Comparison of ENCODE assay signal across 12 mouse cellular contexts in the genomic region with DNA sequence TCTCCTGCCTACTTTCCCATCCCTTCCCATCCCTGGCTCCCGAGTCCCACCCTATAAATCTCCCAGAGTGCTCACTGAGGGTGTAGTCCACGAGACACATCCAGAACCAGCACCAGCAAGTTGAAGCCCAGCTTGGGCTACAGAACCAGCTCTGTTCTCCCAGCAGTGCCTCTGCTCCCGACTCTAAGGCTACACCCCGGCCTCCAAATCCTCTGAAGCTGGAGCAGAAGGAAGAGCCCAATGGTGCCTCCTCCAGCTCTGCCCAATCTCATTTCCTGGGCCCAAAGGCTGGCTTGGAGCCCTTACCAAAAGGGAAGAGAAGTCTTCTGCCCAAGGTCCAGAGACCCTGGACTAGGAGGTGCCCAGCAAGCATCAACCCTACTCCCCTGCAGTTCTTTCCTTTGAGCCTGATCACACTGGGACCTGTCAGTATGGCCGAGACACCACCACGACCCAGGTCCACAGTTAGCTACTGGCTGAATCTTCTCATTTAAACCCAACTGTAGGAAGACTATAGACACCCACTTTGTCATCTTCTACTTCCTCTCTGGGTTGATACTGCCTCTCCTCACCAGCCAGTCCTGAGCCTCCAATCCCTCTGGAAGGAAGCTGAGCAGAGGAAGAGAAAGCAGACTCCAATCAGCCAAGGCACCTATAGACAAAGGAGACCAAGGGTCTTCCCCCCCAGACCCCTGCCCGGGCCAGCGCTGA. TPM values are rescaled to one million over a fixed set of nuclear protein-coding genes. Genes with fewer than 3 reads are reported as not detected.
DNase-seq lines count a peak whose midpoint lies in the region; ATAC-seq and TF ChIP-seq lines count a peak whose summit lies in the region.
"Had no signal": no experiment of that assay in that cellular context is flagged by ENCODE, and none has a peak within 500 bp of the region (broad histone marks: within the 10 kb centered on the region; RNA-seq: fewer than 3 reads in every experiment).

No protein-coding gene starts in this region.

- H3K4me1 ChIP-seq in forebrain, embryonic 10.5 days, result peaks cover 87% of the 10 kb centered on the region
- H3K4me1 ChIP-seq in forebrain, embryonic 13.5 days, result peaks cover 76% of the 10 kb centered on the region
- H3K4me1 ChIP-seq in intestine, embryonic 16.5 days (ENCODE audit: control insufficient read depth, insufficient read depth, low read length), result peaks cover 72% of the 10 kb centered on the region
- peaks cover 29% of the 10 kb centered on the region for H3K4me1 ChIP-seq in intestine, postnatal 0 days (replicated peaks; ENCODE audit: control insufficient read depth, insufficient read depth, low read length)
- H3K4me1 ChIP-seq in megakaryocyte, embryonic 14.5 days, result peaks cover 100% of the 10 kb centered on the region
- peaks cover 54% of the 10 kb centered on the region for H3K4me1 ChIP-seq in liver, postnatal 0 days (ENCODE audit: insufficient read depth)

- no peak for DNase-seq in forebrain, embryonic 10.5 days (ENCODE audit: extremely low spot score, low spot score)
- DNase-seq in liver, postnatal 0 days, result no peak
- DNase-seq: lung, adult 2 months; right cerebral cortex, postnatal 25 days; thymus, postnatal 25 days had no signal

- ATAC-seq in forebrain, embryonic 13.5 days, result no peak
- ATAC-seq in intestine, embryonic 16.5 days, result no peak
- ATAC-seq in intestine, postnatal 0 days, result no peak
- no peak for ATAC-seq in megakaryocyte, adult 5-6 weeks (ENCODE audit: poor library complexity, severe bottlenecking)
- no peak for ATAC-seq in liver, postnatal 0 days
- no peak for ATAC-seq in erythroblast, adult 5-6 weeks (replicated peaks; ENCODE audit: low FRiP score, poor library complexity, severe bottlenecking)

- 90% methylated on average over 8 of the region's 8 CpGs for WGBS in forebrain, embryonic 10.5 days
- whole genome bisulfite sequencing in forebrain, embryonic 13.5 days, result 89% methylated on average over 8 of the region's 8 CpGs
- WGBS in intestine, embryonic 16.5 days, result 82% methylated on average over 8 of the region's 8 CpGs
- WGBS in intestine, postnatal 0 days, result 82% methylated on average over 8 of the region's 8 CpGs
- WGBS in liver, postnatal 0 days (ENCODE audit: insufficient replicate concordance), result 72% methylated on average over 8 of the region's 8 CpGs

- H3K27me3 ChIP-seq in forebrain, embryonic 10.5 days (ENCODE audit: poor library complexity, severe bottlenecking), result peaks cover 32% of the 10 kb centered on the region
- H3K27me3 ChIP-seq in forebrain, embryonic 13.5 days, result no peaks in the 10 kb centered on the region
- no peaks in the 10 kb centered on the region for H3K27me3 ChIP-seq in intestine, embryonic 16.5 days (replicated peaks; ENCODE audit: control insufficient read depth, insufficient read depth, low read length)
- no peaks in the 10 kb centered on the region for H3K27me3 ChIP-seq in intestine, postnatal 0 days (replicated peaks; ENCODE audit: control insufficient read depth, insufficient read depth, low read length)
- H3K27me3 ChIP-seq in megakaryocyte, embryonic 14.5 days (replicated peaks), result no peaks in the 10 kb centered on the region
- no peaks in the 10 kb centered on the region for H3K27me3 ChIP-seq in liver, postnatal 0 days (ENCODE audit: insufficient read depth, low read length)

- H3K36me3 ChIP-seq in forebrain, embryonic 10.5 days (replicated peaks), result peaks cover 14% of the 10 kb centered on the region
- H3K36me3 ChIP-seq in forebrain, embryonic 13.5 days (ENCODE audit: poor library complexity, severe bottlenecking), result peaks cover 45% of the 10 kb centered on the region; the same call in 1 of the 2 replicates
- H3K36me3 ChIP-seq in intestine, embryonic 16.5 days (ENCODE audit: control insufficient read depth, insufficient read depth, low read length), result no peaks in the 10 kb centered on the region
- peaks cover 7% of the 10 kb centered on the region; the same call in 1 of the 2 replicates for H3K36me3 ChIP-seq in intestine, postnatal 0 days (ENCODE audit: control insufficient read depth, insufficient read depth)
- H3K36me3 ChIP-seq in megakaryocyte, embryonic 14.5 days (replicated peaks; ENCODE audit: low read length), result peaks cover 95% of the 10 kb centered on the region
- no peaks in the 10 kb centered on the region for H3K36me3 ChIP-seq in liver, postnatal 0 days (replicated peaks; ENCODE audit: insufficient read depth, low read length)

- H3K9ac ChIP-seq in forebrain, embryonic 13.5 days, result no peak overlapping the region
- H3K9ac ChIP-seq in intestine, embryonic 16.5 days (ENCODE audit: low read depth, low read length), result peak overlapping the region; percentile 30; the same call in 1 of the 2 replicates
- H3K9ac ChIP-seq in intestine, postnatal 0 days (ENCODE audit: low read depth, low read length), result no peak overlapping the region
- H3K9ac ChIP-seq in liver, postnatal 0 days (replicated peaks), result 0 out of 2 replicates have a peak overlapping the region, but pooled peaks have one; percentile 5

- no peak for TF ChIP-seq CTCF in intestine, postnatal 0 days (IDR thresholded peaks at IDR 0.05; ENCODE audit: low read depth)
- no peak for TF ChIP-seq CTCF in liver, postnatal 0 days (IDR thresholded peaks at IDR 0.05; ENCODE audit: low read depth)

- no peaks in the 10 kb centered on the region for H3K9me3 ChIP-seq in forebrain, embryonic 10.5 days
- H3K9me3 ChIP-seq in forebrain, embryonic 13.5 days (replicated peaks), result no peaks in the 10 kb centered on the region
- no peaks in the 10 kb centered on the region for H3K9me3 ChIP-seq in intestine, embryonic 16.5 days (ENCODE audit: control insufficient read depth, low read length)
- H3K9me3 ChIP-seq in intestine, postnatal 0 days (ENCODE audit: control insufficient read depth), result no peaks in the 10 kb centered on the region
- H3K9me3 ChIP-seq in megakaryocyte, embryonic 14.5 days, result no peaks in the 10 kb centered on the region
- H3K9me3 ChIP-seq in liver, postnatal 0 days (ENCODE audit: low read length), result no peaks in the 10 kb centered on the region

- H3K4me3 ChIP-seq in forebrain, embryonic 10.5 days, result no peak overlapping the region
- H3K4me3 ChIP-seq in forebrain, embryonic 13.5 days, result no peak overlapping the region
- H3K4me3 ChIP-seq in intestine, embryonic 16.5 days (ENCODE audit: low read length), result no peak overlapping the region
- H3K4me3 ChIP-seq in intestine, postnatal 0 days (ENCODE audit: low read depth, low read length), result no peak overlapping the region
- peak overlapping the region; percentile 83 for H3K4me3 ChIP-seq in megakaryocyte, embryonic 14.5 days (replicated peaks)
- no peak overlapping the region for H3K4me3 ChIP-seq in liver, postnatal 0 days (ENCODE audit: low read depth, low read length)

- H3K27ac ChIP-seq in forebrain, embryonic 10.5 days, result peak overlapping the region; percentile 54
- H3K27ac ChIP-seq in forebrain, embryonic 13.5 days, result no peak overlapping the region
- no peak overlapping the region for H3K27ac ChIP-seq in intestine, embryonic 16.5 days (ENCODE audit: low read length)
- no peak overlapping the region for H3K27ac ChIP-seq in intestine, postnatal 0 days (ENCODE audit: low read depth, low read length)
- no peak overlapping the region for H3K27ac ChIP-seq in liver, postnatal 0 days (ENCODE audit: low read depth)

- no peak for TF ChIP-seq EP300 in liver, postnatal 0 days (IDR thresholded peaks at IDR 0.05; ENCODE audit: low read depth)

- no peak overlapping the region for H3K4me2 ChIP-seq in forebrain, embryonic 13.5 days
- H3K4me2 ChIP-seq in intestine, embryonic 16.5 days (ENCODE audit: low read depth, low read length), result no peak overlapping the region
- no peak overlapping the region for H3K4me2 ChIP-seq in intestine, postnatal 0 days (replicated peaks; ENCODE audit: low read depth)
- no peak overlapping the region for H3K4me2 ChIP-seq in liver, postnatal 0 days (ENCODE audit: low read depth, low read length)

RNA-seq across cellular contexts. Expression of a gene that starts 8.6 kb away (rescaled TPM):
- 39.8 and 44.6 TPM in 2 replicates for polyA plus RNA-seq in forebrain, embryonic 10.5 days (2016; fragmentation: Nextera tagmentation; extraction: Ambion mirVana)
- polyA plus RNA-seq in forebrain, embryonic 13.5 days (2015; fragmentation: Nextera tagmentation; extraction: Ambion mirVana), result 88.2 TPM in 2 replicates
- 54.8 and 55.5 TPM in 2 replicates for polyA plus RNA-seq in intestine, embryonic 16.5 days (2015; fragmentation: Nextera tagmentation; extraction: Ambion mirVana)
- polyA plus RNA-seq in intestine, postnatal 0 days (2015; fragmentation: Nextera tagmentation; extraction: Ambion mirVana), result 30.1 and 30.4 TPM in 2 replicates
- polyA plus RNA-seq in megakaryocyte, embryonic 14.5 days (2012; ENCODE audit: insufficient read depth, low replicate concordance), result 384 and 644 TPM in 2 replicates
- 35.0 and 47.6 TPM in 2 replicates for total RNA-seq in megakaryocyte, adult 5-6 weeks (2015)
- total RNA-seq in megakaryocyte, adult 5-6 weeks (2017), result 36.2 and 36.5 TPM in 2 replicates
- 17.7 and 17.8 TPM in 2 replicates for polyA plus RNA-seq in liver, postnatal 0 days (2015; fragmentation: Nextera tagmentation; extraction: Ambion mirVana)
- 3.7 and 10.2 TPM in 2 replicates for total RNA-seq in erythroblast, adult 5-6 weeks (2015; ENCODE audit: low replicate concordance)
- total RNA-seq in erythroblast, adult 5-6 weeks (2017; ENCODE audit: low replicate concordance), result 13.3 and 17.3 TPM in 2 replicates

RNA-seq across cellular contexts. Expression of a gene that starts 27.3 kb away (rescaled TPM):
- polyA plus RNA-seq in forebrain, embryonic 10.5 days (2016; fragmentation: Nextera tagmentation; extraction: Ambion mirVana), result 27.3 TPM in 2 replicates
- 11.0 and 13.7 TPM in 2 replicates for polyA plus RNA-seq in forebrain, embryonic 13.5 days (2015; fragmentation: Nextera tagmentation; extraction: Ambion mirVana)
- polyA plus RNA-seq in intestine, embryonic 16.5 days (2015; fragmentation: Nextera tagmentation; extraction: Ambion mirVana), result 12.4 and 15.9 TPM in 2 replicates
- polyA plus RNA-seq in intestine, postnatal 0 days (2015; fragmentation: Nextera tagmentation; extraction: Ambion mirVana), result 2.7 and 3.4 TPM in 2 replicates
- 2.6 and 4.2 TPM in 2 replicates for polyA plus RNA-seq in megakaryocyte, embryonic 14.5 days (2012; ENCODE audit: insufficient read depth, low replicate concordance)
- total RNA-seq in megakaryocyte, adult 5-6 weeks (2015), result 8.7 and 12.8 TPM in 2 replicates
- 4.6 and 5.0 TPM in 2 replicates for total RNA-seq in megakaryocyte, adult 5-6 weeks (2017)
- polyA plus RNA-seq in liver, postnatal 0 days (2015; fragmentation: Nextera tagmentation; extraction: Ambion mirVana), result 4.7 and 4.9 TPM in 2 replicates
- total RNA-seq in erythroblast, adult 5-6 weeks (2015; ENCODE audit: low replicate concordance), result 3.8 and 5.0 TPM in 2 replicates
- total RNA-seq in erythroblast, adult 5-6 weeks (2017; ENCODE audit: low replicate concordance), result 4.1 and 7.2 TPM in 2 replicates

RNA-seq across cellular contexts. Expression of a gene that starts 32.0 kb away (rescaled TPM):
- polyA plus RNA-seq in forebrain, embryonic 10.5 days (2016; fragmentation: Nextera tagmentation; extraction: Ambion mirVana), result 38.0 and 39.5 TPM in 2 replicates
- polyA plus RNA-seq in forebrain, embryonic 13.5 days (2015; fragmentation: Nextera tagmentation; extraction: Ambion mirVana), result 21.5 and 25.6 TPM in 2 replicates
- polyA plus RNA-seq in intestine, embryonic 16.5 days (2015; fragmentation: Nextera tagmentation; extraction: Ambion mirVana), result 26.7 and 32.1 TPM in 2 replicates
- polyA plus RNA-seq in intestine, postnatal 0 days (2015; fragmentation: Nextera tagmentation; extraction: Ambion mirVana), result 20.4 and 21.1 TPM in 2 replicates
- 32.9 and 73.3 TPM in 2 replicates for polyA plus RNA-seq in megakaryocyte, embryonic 14.5 days (2012; ENCODE audit: insufficient read depth, low replicate concordance)
- 23.4 and 23.8 TPM in 2 replicates for total RNA-seq in megakaryocyte, adult 5-6 weeks (2015)
- total RNA-seq in megakaryocyte, adult 5-6 weeks (2017), result 14.7 and 19.1 TPM in 2 replicates
- polyA plus RNA-seq in liver, postnatal 0 days (2015; fragmentation: Nextera tagmentation; extraction: Ambion mirVana), result 6.7 and 6.8 TPM in 2 replicates
- 16.3 and 21.7 TPM in 2 replicates for total RNA-seq in erythroblast, adult 5-6 weeks (2015; ENCODE audit: low replicate concordance)
- 4.7 and 9.8 TPM in 2 replicates for total RNA-seq in erythroblast, adult 5-6 weeks (2017; ENCODE audit: low replicate concordance)

RNA-seq across cellular contexts. Expression of a gene that starts 36.3 kb away (rescaled TPM):
- polyA plus RNA-seq in forebrain, embryonic 10.5 days (2016; fragmentation: Nextera tagmentation; extraction: Ambion mirVana), result 137 and 141 TPM in 2 replicates
- polyA plus RNA-seq in forebrain, embryonic 13.5 days (2015; fragmentation: Nextera tagmentation; extraction: Ambion mirVana), result 155 and 158 TPM in 2 replicates
- 87.9 and 115 TPM in 2 replicates for polyA plus RNA-seq in intestine, embryonic 16.5 days (2015; fragmentation: Nextera tagmentation; extraction: Ambion mirVana)
- polyA plus RNA-seq in intestine, postnatal 0 days (2015; fragmentation: Nextera tagmentation; extraction: Ambion mirVana), result 103 and 107 TPM in 2 replicates
- polyA plus RNA-seq in megakaryocyte, embryonic 14.5 days (2012; ENCODE audit: insufficient read depth, low replicate concordance), result 36.7 and 120 TPM in 2 replicates
- total RNA-seq in megakaryocyte, adult 5-6 weeks (2015), result 81.3 and 83.9 TPM in 2 replicates
- total RNA-seq in megakaryocyte, adult 5-6 weeks (2017), result 43.0 and 46.5 TPM in 2 replicates
- polyA plus RNA-seq in liver, postnatal 0 days (2015; fragmentation: Nextera tagmentation; extraction: Ambion mirVana), result 52.2 and 55.0 TPM in 2 replicates
- total RNA-seq in erythroblast, adult 5-6 weeks (2015; ENCODE audit: low replicate concordance), result 48.3 and 48.8 TPM in 2 replicates
- 22.7 and 28.8 TPM in 2 replicates for total RNA-seq in erythroblast, adult 5-6 weeks (2017; ENCODE audit: low replicate concordance)

RNA-seq across cellular contexts. Expression of a gene that starts 47.1 kb away (rescaled TPM):
- polyA plus RNA-seq in forebrain, embryonic 10.5 days (2016; fragmentation: Nextera tagmentation; extraction: Ambion mirVana), result 0.05 and 0.06 TPM in 2 replicates
- polyA plus RNA-seq in forebrain, embryonic 13.5 days (2015; fragmentation: Nextera tagmentation; extraction: Ambion mirVana), result not detected in 2 replicates
- 0.05 TPM in 2 replicates for polyA plus RNA-seq in intestine, embryonic 16.5 days (2015; fragmentation: Nextera tagmentation; extraction: Ambion mirVana)
- polyA plus RNA-seq in intestine, postnatal 0 days (2015; fragmentation: Nextera tagmentation; extraction: Ambion mirVana), result 0.05 and 0.09 TPM in 2 replicates
- not detected in 2 replicates for polyA plus RNA-seq in megakaryocyte, embryonic 14.5 days (2012; ENCODE audit: insufficient read depth, low replicate concordance)
- total RNA-seq in megakaryocyte, adult 5-6 weeks (2015), result 0.04 TPM in 1 of 2 replicates, not detected in the other
- total RNA-seq in megakaryocyte, adult 5-6 weeks (2017), result not detected in 2 replicates
- polyA plus RNA-seq in liver, postnatal 0 days (2015; fragmentation: Nextera tagmentation; extraction: Ambion mirVana), result not detected in 2 replicates
- not detected in 2 replicates for total RNA-seq in erythroblast, adult 5-6 weeks (2015; ENCODE audit: low replicate concordance)
- total RNA-seq in erythroblast, adult 5-6 weeks (2017; ENCODE audit: low replicate concordance), result not detected in 2 replicates
- polyA plus RNA-seq: C2C12 had no signal

Comparison
In these comparisons a context has a peak if more than half of its experiments do, and no peak if none do; other contexts are left out.
1. H3K9ac ChIP-seq: peak in intestine, embryonic 16.5 days (single experiment) and liver, postnatal 0 days (single experiment); none in forebrain, embryonic 13.5 days (single experiment) and intestine, postnatal 0 days (single experiment).